Mouse (Mus musculus): ENCODE results near the gene Chd1l.

Chd1l gene

GRCm38 (mm10) chr3:97609845-97610410, at the start of gene Chd1l:
Gene Chd1l, minus strand, starts transcription at chr3:97610203.
- peak; percentile 66 to 85 for DNase-seq (ENCODE audit: low read depth in 1 of 2, low spot score in 2 of 2)

GRCm38 (mm10) chr3:97659746-97660145, 49.7 kb upstream of the Chd1l start:
- DNase-seq (ENCODE audit: low read depth in 1 of 2, low spot score in 2 of 2) = no peak

DNA sequence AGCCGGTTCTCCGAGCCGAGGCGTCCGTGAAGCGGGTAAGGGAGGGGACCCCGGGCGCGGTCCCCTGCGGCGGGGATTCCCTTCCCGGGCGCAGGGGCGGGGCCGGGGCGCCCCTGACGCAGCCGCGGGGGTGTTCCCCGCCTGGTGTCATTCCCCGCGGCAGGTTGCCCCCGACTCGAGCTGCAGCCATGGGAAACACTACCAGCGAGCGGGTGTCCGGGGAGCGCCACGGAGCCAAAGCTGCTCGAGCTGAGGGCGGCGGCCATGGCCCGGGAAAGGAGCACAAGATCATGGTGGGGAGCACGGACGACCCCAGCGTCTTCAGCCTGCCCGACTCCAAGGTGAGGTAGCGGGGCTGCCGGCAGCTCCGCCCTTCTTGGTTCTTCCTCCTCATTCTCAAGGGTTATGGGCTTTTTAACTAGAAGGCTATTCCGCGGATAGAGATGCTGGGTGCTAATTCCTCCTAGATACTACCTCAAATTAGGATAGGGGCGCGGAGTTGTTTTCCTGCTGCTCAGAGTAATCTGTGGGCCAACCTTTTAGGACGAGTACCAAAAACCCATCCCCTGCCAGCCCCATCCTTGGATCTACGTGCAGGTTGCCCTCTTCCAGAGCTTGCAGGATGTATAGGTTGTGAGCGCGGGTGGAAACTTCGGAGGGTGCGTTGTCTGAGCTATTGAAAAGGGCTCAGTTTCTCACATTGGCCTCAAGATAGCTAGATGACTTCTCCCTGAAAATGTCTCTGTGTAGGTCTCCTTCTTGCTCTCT, 48.6 kb upstream of the Chd1l start:
- no peak for DNase-seq (ENCODE audit: low read depth in 1 of 2, low spot score in 2 of 2)

- DNase-seq (ENCODE audit: low read depth in 1 of 2, low spot score in 2 of 2) = peak; percentile 94 to 96
Measured at GRCm38 (mm10) chr3:97657655-97658411, 47.8 kb upstream of the Chd1l start, which contains the start of gene Prkab2. Gene Prkab2, plus strand, starts transcription at chr3:97658193.

DNA sequence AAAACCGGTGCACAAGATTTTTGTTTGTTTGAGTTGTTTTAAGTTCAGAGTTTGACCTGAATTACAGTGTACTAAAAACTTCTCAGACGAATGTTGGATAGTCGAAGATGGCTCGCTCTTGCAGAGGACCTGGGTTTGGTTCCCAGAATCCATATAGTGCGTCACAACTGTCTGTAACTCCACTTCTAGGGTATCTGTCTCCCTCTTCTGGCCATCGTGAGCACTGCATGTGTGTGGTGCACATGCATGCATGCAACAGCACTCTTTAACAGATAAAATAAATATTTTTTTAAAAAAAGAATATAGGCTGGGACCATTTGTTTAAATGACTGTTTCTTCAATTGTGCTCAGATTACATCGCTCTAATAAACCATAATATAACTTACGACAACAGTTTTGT, 44.9 kb upstream of the Chd1l start:
- peak in 1 of 2 experiments; percentile 16 for DNase-seq (ENCODE audit: low read depth in 1 of 2, low spot score in 2 of 2)

DNA sequence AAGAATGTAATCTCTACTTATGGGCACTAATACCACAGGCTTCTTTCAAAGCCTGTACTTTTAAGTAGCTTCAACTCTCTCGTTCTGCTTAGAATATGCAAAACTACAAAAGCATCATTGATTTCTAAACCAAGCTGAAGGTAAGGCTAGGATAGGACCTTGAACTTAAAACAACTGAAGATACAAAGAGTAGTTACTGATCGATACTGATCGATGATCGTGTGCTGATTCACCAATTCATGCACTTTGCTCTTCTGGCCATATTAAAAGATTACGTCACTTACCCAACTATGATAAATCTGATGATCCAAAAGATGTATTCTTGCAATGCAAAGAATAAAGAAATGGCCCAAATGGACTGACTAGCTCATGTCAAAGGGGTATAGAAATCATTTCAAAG, 43.8 kb upstream of the Chd1l start:
- DNase-seq (ENCODE audit: low read depth in 1 of 2, low spot score in 2 of 2) = no peak

- DNase-seq (ENCODE audit: low read depth in 1 of 2, low spot score in 2 of 2) = no peak
Measured at GRCm38 (mm10) chr3:97651604-97652003, 41.6 kb upstream of the Chd1l start.

GRCm38 (mm10) chr3:97649469-97649868, 39.5 kb upstream of the Chd1l start:
- DNase-seq (ENCODE audit: low read depth in 1 of 2, low spot score in 2 of 2) = no peak

- no peak for DNase-seq (ENCODE audit: low read depth in 1 of 2, low spot score in 2 of 2)
Measured at GRCm38 (mm10) chr3:97649022-97649421, 39.0 kb upstream of the Chd1l start.

DNA sequence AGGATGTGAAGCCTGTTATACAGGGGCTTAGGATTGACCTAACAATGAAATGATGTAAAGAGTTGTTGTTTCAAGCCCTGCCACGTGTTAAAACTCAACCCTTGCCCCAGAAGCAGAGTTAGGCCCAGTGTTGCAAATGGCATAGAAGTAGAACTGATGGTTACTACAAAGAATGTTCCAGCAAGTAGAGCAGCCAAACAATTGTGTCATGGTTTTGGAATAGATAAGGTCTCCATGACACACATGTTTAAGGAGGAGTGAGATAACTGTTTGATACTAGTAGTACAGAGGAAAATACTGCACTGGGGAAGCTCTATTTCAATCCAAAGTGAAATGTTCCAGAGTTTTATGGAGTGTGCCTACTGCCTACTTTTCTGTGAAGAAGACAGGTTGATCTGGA, 38.5 kb upstream of the Chd1l start:
- DNase-seq (ENCODE audit: low read depth in 1 of 2, low spot score in 2 of 2) = no peak

GRCm38 (mm10) chr3:97642001-97642400, 32.0 kb upstream of the Chd1l start:
- no peak for DNase-seq (ENCODE audit: low read depth in 1 of 2, low spot score in 2 of 2)

- no peak for DNase-seq (ENCODE audit: low read depth in 1 of 2, low spot score in 2 of 2)
Measured at GRCm38 (mm10) chr3:97641396-97641795, 31.4 kb upstream of the Chd1l start.

GRCm38 (mm10) chr3:97634288-97634761, 24.3 kb upstream of the Chd1l start:
- no peak for DNase-seq (ENCODE audit: low read depth in 1 of 2, low spot score in 2 of 2)

- no peak for DNase-seq (ENCODE audit: low read depth in 1 of 2, low spot score in 2 of 2)
Measured at GRCm38 (mm10) chr3:97633456-97633855, 23.5 kb upstream of the Chd1l start.

DNA sequence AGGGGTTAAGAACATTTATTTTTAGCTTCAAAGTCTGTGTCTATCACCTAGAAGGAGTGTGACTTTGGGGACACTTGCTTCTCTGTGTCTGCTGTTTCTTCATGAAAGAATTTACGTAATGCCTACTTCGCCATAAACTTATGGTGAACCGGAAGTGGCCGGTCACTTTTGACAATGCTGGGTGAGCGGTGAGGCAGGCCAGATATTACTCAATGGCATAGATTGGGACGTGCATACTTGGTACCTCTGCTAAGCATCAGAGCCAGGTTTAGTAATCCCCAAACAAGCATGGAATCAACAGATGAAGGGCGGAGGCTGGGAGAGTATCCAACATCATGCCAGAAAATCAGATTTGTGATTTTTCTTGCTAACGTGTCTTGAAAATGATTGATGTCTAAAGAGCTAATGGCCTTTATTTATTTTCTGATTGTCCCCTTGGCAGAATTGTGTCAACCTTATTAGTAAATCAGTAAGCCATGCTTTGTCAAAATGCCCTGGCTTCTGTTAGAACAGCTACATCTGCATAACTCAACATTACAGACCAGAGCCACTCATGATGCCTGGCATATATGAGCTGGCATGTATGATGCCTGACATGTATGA, 21.4 kb upstream of the Chd1l start:
- no peak for DNase-seq (ENCODE audit: low read depth in 1 of 2, low spot score in 2 of 2)

- no peak for DNase-seq (ENCODE audit: low read depth in 1 of 2, low spot score in 2 of 2)
Measured at GRCm38 (mm10) chr3:97630746-97631145, 20.7 kb upstream of the Chd1l start.

- DNase-seq (ENCODE audit: low read depth in 1 of 2, low spot score in 2 of 2) = no peak
Measured at GRCm38 (mm10) chr3:97629941-97630340, 19.9 kb upstream of the Chd1l start.

- peak; percentile 8 to 17 for DNase-seq (ENCODE audit: low read depth in 1 of 2, low spot score in 2 of 2)
Measured at GRCm38 (mm10) chr3:97628391-97629001, 18.5 kb upstream of the Chd1l start, which contains the start of gene Fmo5. Gene Fmo5, plus strand, starts transcription at chr3:97628804.

- DNase-seq (ENCODE audit: low read depth in 1 of 2, low spot score in 2 of 2) = no peak
Measured at GRCm38 (mm10) chr3:97627893-97628292, 17.9 kb upstream of the Chd1l start.

DNA sequence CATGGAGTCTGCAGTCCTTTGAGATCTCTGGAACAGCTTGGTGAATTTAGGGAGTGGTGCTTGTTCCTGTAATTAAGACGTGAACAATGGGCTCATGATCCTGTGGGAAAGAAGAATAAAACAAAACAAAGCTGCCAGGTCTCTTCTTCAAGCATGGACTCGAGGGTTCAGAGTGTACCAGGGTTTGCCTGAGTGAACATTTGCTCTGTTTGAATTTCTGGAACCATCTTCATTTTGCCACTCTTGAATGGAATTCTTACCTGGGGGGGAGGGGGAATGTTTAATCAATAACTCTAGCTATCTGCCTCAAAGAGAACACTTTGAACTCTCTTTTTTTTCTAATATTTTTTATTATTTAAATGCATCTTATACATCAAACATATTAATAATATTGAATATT, 14.6 kb upstream of the Chd1l start:
- DNase-seq (ENCODE audit: low read depth in 1 of 2, low spot score in 2 of 2) = no peak

GRCm38 (mm10) chr3:97620657-97621056, 10.7 kb upstream of the Chd1l start:
- DNase-seq (ENCODE audit: low read depth in 1 of 2, low spot score in 2 of 2) = no peak

Measured in monocyte, adult 2 months (primary cell).